Mouse (Mus musculus) common myeloid progenitor, adult 5-6 weeks (primary cell): ENCODE data around the gene Aplp1. TPM values are rescaled to one million over a fixed set of nuclear protein-coding genes. Genes with fewer than 3 reads are reported as not detected.
A peak's percentile ranks its signal among the peaks of the same experiment; 100 is the strongest.

Experiments
- ATAC-seq: replicated peaks from 2 replicates; pipeline ENCODE4 v1.8.0; 2016; ENCODE audit warnings: low read depth, mild to moderate bottlenecking, moderate TSS enrichment, inconsistent platforms; ENCODE audit not compliant: poor library complexity, severe bottlenecking
- total RNA-seq: library from RNA; stranded (forward); fragments of 200-1000, 187-1606 nt; gene quantifications from 2 replicates; pipeline ENCODE4 v1.2.3, GENCODE M21; 2017

Gene Aplp1
- total RNA-seq, 1 experiment from 2014 or later, result not detected

DNA sequence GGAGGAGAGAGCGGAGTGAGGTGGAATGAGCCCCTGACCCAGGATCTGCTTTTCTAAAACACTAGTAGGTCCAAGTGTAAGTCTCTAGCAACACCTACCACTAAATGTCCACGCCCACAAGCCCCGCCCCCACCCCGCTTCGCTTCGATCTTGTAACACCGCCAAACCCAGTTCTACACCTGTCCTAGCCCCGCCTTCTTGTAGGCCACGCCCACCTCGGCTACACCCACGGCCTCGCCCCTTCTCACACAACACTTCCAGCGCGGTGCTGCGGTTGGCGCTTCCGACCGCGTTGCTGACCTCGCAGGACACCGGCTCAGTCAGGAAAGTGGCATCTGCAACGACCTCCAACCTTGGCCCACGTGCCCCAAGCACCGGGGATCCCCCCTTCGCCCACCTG is 8.4 kb upstream of the Aplp1 start:
- peak; percentile 77 for ATAC-seq

DNA sequence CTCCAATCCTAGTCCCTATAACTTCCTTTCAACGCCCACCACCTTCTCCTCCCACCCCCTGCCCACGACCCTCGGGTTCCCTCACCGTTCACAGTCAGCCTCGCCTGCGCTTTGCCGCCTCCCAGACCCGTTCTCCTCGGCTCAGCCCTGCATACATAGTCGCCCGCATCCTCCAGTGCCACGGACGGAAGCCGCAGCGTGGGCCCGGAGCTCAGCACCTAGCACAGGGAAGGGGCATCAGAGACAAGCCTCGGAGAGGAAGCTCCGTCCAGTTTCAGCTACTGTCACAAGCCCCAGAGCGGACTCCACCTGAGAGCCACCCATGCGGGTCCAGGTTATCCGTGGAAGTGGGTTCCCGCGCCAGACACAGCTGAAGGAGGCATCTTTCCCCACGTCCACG is 8.0 kb upstream of the Aplp1 start:
- ATAC-seq, result 0 out of 2 replicates have a peak, but pooled peaks have one; percentile 13

DNA sequence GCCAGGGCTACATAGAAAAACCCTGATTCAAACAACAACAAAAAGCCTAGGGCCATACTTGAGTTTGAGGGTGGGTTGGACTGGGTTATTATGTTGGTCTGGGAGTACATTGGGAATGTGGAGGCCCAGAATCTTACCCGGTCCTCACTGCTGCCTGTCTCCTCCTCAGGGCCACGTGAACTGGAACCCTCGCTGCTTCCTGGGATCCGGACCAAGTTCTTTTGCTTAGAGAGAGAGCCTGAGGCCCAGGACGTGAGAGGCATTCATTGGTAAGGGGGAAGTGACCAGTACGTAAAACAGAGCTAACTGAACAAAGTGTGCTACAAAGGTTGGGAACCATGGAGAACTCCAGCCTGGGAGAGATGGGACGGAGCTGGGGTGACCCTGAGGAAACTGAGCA is 4.9 kb upstream of the Aplp1 start:
- ATAC-seq, result no peak

DNA sequence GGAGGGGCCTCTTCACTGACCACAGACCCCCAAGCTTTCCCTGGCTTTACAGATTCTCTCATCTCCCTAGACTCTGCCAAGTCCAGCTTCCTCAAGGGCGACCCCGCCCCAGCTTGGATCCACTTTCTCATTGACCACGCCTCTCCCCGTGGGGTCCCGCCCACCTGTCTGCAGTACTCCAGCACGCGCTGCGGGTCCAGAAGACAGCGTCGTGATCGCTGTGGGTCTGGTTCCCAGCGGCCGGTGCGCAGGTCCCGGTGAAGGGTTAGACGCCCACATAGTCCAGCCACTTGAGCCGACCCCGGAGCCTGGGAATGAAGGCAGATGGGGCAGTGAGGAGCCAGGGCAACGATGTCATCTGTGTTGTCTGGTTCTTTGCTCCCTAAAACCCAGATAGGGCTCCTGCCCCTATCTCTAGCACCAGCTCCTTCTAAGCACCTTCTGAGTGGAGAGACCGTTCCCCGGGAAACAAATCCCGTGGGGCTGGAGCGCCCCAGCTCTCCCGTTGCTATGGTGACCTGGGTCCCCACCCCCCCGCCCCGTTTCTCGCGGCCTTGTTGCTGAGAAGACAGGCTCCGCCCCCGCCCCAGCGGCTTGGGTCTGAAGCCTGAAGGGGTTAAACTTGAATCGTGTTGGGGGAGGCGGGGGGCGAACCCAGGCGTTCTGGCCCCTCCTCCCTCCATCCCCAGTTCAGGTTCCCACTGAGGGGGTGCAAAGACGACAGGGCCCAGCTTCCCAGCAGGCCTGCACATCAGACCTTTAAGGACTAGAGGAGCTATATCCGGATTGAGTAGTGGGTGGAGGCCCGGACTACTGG is 973 bp downstream of the Aplp1 start:
- ATAC-seq, result 0 out of 2 replicates have a peak, but pooled peaks have one; percentile 45

DNA sequence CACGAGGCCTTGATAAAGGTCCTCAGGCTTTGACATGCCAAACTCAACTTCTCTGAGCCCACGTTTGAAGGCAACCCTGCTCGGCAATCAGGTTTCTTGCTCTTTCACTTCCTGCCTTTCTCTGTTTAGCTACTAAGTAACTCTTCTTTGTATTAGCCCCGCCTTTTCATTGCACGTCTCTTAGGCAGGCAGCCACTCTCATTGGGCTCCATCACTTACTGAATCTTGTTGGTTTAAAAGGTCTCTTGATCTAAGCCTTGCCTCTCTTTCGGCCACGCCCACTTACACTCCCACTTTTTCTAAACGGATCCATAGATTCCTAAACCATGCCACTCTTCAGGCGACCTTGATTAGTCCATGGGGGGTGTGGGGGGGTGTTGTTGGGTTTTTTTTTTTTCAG is 1.6 kb downstream of the Aplp1 start:
- no peak for ATAC-seq

DNA sequence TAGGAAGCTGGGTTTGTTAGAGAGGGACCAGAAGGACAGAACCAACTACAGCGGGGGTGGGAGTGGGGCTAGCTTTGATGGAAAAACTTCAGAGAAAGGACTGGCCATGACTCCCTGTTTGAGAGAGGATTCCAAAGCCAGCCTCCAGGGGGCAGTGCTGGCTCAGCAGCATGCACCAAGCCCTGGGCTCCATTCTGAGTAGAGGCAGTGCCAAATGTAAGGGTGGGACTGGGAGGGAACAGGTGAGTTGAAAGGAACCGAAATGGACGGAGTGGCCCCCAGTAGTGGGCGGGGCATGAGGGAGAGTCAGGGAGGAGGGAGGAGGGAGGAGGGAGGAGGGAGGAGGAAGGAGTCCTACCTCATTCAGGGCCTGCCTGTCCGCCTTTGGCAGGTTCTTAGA is 4.6 kb downstream of the Aplp1 start:
- ATAC-seq, result peak; percentile 77

DNA sequence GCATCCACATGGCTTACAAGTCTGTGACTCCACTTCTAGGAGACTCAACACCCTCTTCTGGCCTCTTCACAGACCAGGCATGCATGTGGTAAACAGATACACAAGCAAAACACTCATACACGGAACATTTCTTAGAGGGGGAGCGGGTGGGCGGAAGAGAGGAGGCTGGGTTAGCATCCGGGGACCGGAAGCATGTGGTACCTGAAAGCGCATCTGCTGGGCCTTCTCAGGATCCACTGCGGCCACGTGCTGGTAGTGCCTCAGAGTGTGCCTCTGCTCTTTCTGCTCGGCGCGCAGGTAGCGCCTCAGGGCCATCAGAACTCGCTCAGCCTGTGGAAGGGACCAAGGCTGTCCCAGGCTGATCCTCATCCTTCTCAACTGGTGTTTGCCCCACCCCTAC is 5.6 kb downstream of the Aplp1 start:
- no peak for ATAC-seq

DNA sequence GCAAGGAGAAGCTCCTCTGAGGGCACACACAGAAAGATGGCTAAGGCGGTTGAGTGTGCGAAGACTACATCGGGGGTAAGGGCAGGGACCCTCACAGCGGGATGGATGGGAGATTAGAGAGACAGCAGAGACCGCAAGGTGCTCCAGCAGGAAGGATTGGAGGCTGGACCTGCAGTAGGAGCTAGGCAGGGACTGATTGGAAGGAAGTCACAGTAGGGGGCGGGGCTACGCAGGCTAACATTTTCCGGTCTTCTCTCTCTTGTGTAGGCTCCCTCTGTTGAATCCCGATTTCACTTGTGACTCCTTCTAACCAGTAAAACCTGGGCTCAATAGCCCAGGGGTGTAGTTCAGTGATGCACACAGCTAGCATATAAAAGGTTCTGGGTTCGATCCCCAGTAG is 8.5 kb downstream of the Aplp1 start:
- ATAC-seq, result 0 out of 2 replicates have a peak, but pooled peaks have one; percentile 43

DNA sequence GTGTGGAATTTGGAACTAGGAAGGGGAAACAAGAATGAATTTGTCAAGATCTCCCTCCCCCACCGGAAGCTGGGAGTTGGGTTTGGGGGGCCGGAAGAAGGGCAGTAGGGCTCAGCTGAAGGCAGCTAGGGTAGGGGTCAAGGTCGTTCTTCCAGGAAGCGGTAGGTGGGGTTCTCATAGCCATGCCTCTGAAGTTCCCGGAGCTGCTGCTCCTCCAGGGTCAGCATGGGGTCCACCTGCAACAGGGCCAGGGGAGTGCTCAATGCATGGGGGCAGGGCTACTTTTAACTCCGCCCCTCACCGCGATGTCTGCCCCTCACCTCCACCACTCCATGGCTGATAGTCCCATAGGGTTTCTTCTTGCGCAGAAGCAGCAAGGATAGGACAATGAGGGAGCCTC is 10.2 kb downstream of the Aplp1 start:
- ATAC-seq, result no peak

DNA sequence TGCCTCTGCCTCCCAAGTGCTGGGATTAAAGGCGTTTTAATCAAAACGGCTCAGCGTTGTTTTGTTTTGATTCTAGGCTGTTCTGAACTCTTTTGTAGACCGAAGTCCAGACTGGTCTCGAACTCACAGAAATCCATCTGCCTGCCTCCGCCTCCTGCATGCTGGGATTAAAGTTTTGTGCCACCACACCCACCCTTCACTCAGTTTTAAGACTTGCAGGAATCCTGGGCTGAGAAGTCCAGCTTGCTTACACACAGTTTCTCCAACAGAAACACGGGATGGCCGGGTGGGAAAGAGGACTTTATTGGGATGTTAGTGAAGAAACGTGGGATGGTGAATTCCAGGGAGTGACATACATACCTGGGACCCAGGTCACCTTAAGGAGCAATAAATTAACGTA is 10.6 kb downstream of the Aplp1 start:
- no peak for ATAC-seq

DNA sequence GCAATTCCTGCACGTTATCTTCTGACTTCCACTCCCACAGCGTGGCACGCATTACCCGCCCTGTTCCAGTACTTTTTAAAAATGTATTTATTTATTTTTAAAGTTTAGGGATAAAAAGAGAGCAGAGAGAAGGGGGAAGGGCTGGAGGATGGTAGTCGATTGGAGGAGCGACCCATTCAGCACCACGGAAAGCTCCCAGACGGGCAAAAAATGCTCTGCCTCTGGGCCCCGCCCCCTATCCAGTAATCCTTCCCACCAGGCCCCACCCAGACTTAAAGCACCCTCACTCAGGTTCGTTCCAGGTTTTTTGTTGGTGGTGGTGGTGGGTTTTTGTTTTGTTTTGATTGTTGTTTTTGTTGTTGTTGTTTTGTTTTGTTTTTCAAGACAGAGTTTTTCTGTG is 11.1 kb downstream of the Aplp1 start:
- peak; percentile 55; the same call in 1 of the 2 replicates for ATAC-seq

DNA sequence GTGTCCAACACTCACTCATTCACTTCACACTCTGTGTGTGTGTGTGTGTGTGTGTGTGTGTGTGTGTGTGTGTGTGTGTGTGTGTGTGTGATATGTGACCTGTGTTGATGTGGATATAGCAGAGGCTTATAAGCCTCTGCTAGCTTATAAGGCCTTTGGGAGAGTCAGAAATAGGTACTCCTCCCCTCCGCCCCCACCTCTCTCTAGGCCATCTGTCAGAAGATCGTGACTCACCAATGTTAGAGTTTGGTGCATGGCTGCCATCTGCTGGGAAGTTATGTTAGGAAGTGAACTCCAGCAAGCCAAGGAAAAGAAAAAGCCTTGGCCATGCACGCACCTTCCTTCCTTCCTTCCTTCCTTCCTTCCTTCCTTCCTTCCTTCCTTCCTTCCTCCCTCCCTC is 13.5 kb downstream of the Aplp1 start:
- ATAC-seq, result peak; percentile 81

DNA sequence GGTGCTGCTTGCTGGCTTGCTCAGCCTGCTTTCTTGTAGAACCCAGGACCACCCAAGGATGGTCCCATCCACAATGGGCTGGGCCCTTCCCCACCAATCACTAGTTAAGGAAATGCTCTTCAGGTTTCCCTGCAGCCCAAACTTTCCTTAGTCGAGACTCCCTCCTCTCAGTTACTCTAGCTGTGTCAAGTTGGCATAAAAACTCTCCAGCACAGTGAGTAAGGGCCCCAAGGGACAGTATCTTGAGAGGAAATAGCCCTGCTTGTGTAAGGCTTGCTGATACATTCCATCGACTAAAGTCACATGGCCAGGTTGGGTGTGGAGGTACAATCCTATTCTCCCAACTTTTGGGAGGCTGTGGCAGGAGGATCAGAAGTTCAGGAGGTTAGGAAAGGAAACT is 15.1 kb downstream of the Aplp1 start:
- ATAC-seq, result no peak

DNA sequence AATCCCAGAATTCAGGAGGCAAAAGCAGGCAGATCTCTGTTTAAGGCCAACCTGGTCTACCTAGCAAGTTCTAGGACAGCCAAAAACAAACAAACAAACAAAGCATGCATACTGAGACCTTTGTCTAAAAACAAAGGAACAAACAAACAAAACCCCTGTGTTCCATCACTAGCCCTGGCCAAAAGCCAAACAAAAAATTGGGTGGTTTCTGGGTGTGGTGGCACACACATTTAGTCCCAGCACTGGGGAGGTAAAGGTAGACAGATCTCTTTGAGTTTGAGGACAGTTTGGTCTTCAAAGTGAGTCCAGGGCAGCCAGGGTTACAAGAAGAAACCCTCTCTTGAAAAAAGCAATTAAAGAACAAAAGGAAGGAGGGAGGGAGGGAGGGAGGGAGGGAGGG is 16.0 kb downstream of the Aplp1 start:
- no peak for ATAC-seq

DNA sequence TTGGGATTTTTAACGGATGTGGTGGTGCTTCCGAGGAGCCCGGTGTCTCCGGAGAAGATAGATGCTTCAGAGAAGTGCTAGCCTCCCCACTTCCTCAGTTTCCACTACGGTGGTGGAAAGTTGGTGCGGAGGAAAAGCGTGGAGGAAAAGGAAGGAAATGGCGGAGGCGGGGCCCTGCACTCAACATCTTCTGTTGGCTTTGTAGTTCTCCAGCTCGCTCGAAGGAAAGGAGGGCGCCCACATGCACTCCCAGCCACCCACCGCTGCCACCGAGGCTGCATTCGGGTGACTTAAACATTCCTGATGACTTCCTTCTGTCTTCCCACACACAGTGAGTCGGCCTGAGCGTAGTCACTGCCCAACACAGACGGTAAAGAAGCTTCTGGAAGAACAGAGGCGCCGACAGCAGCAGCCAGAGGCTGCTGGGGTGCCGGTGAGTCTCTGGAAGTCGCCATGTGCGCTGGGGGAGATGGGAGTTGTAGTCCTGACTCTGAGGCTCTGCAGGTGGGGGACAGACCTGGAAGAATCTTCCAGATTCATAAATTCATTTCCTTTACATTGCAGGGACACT is 22.2 kb downstream of the Aplp1 start:
- peak; percentile 20 for ATAC-seq

DNA sequence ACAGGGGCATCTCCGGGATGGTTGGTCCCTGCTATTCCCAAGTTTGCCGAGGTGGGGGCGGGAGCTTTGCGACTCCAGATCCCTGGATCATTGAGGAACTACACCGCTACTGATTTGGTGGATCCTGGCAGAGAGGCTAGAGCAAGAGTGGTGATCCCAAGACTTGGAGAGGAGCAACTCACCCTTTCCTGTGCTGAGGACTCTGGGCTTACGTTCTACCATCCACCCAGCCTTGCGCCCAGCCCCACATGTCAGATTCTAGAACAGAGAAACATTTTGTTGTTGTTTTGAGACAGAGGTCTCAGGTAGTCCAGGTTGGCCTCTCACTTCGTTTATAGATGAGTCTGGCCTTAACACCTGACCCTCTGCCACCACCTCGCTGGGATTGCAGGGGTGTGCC is 22.8 kb downstream of the Aplp1 start:
- no peak for ATAC-seq

DNA sequence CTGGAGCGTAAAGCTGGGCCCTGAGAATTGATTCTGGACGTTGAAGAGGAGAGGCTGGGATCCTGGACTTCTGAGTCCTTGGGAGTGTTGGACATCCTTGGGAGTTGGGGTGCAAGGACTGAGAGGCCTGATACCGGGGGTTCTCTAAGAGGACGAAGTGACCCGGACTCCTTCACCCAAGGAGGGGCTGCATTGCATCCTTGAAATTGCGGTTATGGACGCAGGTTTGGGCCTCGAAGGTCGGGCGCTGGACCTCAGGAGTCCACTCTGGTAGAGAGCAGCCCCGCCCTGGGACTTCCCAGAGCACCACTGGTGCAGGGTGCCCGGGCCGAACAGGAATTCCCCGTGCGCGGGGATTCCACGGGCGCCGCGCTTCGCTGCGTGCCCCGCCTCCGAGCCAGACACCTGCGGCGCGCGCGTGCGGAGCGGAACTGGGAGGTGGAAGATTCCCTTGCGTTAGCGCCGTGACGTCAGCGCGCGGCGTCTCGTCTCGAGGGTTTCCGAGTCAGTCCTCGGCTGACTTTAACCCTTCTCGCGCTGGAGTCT is 23.4 kb downstream of the Aplp1 start:
- peak; percentile 30 for ATAC-seq

DNA sequence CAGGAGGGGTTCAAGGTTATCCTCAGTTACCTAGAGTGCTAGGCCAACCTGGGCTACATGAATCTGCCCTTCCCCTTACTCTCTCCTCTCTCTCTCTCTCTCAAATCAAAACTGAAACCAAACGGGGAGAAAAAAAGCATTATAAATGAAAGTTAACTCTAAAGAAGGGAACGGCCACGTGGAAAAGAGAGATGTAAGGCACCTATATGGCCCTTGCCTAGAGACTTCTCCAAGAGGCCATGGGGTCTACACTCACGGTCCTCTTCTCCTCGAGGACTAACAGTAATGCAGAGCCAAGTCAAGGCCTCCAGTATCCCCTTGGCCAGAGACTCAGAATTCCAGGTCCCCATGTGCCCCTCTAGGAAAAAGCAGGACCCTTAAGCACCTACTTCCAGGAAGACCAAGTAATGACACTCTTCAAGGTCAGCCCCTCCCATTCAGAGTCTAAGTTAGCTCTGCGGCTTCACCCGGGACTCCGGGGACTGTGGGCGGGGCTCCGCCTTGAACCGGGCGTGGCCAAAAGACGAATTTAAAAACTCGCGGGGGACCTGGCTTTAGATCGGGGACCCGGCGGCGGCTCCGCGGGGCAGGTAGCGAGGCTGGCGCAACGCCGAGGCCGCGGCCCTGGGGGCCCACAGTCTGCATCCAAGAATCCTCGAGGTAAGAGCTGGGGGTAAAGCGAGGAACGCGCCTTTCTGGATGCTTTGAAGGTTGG is 24.0 kb downstream of the Aplp1 start, which contains the start of gene Nfkbid:
TSS of gene Nfkbid (plus strand) at position 558 of the 715 bp plus-strand sequence.
- peak; percentile 34 for ATAC-seq

DNA sequence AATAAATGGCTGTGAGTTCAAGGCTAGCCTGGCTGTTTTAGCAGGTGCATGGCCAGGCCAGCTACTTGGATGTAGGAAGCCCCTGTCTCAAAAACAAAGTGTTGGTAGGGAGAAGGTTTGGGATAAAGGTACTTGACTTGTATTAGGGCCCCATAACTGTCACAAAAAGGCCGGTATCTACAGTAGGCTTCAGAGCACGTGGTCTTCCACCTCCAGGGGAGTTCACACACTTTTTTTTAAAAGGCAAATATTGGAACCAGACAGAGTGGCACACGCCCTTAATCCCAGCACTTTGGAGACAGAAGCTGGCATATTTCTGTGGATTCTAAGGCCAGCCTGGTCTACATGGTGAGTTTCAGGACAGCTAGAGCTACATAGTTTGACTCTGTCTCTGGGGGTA is 24.7 kb downstream of the Aplp1 start:
- ATAC-seq, result no peak

DNA sequence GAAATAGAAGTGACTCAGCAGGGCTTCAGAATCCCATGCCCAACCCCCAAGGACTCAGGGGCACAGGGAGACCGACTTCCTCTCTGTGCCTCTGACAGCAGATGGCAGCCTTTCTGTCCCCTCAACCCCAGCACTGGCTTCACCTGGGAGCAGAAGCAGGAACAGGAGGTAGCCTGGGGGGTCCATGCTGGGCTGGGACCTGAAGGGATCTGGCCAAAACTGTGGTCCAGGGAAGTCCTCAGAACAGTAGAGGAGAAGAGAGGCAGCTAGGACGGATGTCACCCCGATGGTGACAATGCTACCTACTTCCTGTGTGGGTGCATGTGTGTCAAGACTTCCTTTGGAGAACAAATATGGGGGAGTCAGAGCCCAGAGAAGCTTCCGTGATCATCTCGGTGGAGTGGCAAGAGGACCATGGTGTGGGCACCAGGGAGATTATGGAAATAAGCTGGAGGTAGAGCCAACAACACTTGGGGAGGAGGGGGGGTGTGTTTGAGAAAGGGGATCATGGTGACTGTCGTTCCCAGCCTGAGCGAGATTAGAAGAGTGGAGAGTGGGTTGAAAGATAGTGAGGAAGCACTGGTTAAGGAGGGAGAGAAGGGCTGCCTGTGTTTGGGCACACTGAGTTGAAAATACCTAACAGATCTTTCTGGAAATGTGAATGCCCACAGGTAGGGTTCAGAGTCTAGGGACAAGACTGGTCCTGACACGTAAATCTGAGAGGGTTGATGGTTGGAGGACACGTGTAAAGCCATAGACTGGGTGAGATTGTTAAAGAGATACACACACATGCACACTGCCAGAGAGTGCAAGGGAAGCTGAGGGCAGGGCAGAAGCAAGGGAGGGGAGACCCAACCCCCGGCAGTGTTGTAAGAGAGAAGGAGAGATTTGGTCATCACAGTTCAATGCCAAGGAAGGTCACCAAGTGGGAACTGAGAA is 25.5 kb downstream of the Aplp1 start, which contains the start of gene Hcst:
TSS of gene Hcst (minus strand) at position 294 of the 939 bp plus-strand sequence.
- peak; percentile 39 for ATAC-seq
